Mouse (Mus musculus) mouse trophoblast stem cell (cell line): ENCODE results near the gene Dnah8.

Experiments used
- in situ Hi-C, 2 experiments: fragments of 300-500 bp; cut with MseI, MboI; formaldehyde crosslinking; loops; 2 replicates in 1 of 2; 3 replicates in 1 of 2; pipeline ENCODE4 v1.15.1; 2025

Dnah8 gene

GRCm38 (mm10) chr17:30809926-30810660 is 185.9 kb downstream of the Dnah8 start:
- in situ Hi-C loops, result no loop called here

- in situ Hi-C loops, result no loop called here
These were observed 194.4 kb downstream of the Dnah8 start for GRCm38 (mm10) chr17:30818543-30818942.

GRCm38 (mm10) chr17:30819134-30819533 is 195.0 kb downstream of the Dnah8 start:
- in situ Hi-C loops, result no loop called here

- in situ Hi-C loops, result no loop called here
These were observed 197.0 kb downstream of the Dnah8 start for GRCm38 (mm10) chr17:30821115-30821514.

GRCm38 (mm10) chr17:30824473-30824872 is 200.3 kb downstream of the Dnah8 start:
- in situ Hi-C loops, result no loop called here

- in situ Hi-C loops, result no loop called here
These were observed 201.7 kb downstream of the Dnah8 start for GRCm38 (mm10) chr17:30825731-30826304.

GRCm38 (mm10) chr17:30831170-30831569 is 207.0 kb downstream of the Dnah8 start:
- in situ Hi-C loops, result no loop called here

- in situ Hi-C loops, result no loop called here
These were observed 211.3 kb downstream of the Dnah8 start for GRCm38 (mm10) chr17:30835419-30835818.

GRCm38 (mm10) chr17:30837031-30837430 is 212.9 kb downstream of the Dnah8 start:
- in situ Hi-C loops, result no loop called here

- in situ Hi-C loops, result loop anchor here in 1 of 2 experiments (10.0 kb wide), 1 partner anchor 115 kb away; the partner anchor contains the start of gene Umodl1
These were observed 215.9 kb downstream of the Dnah8 start for GRCm38 (mm10) chr17:30840046-30840445.

- in situ Hi-C loops, result loop anchor here in 1 of 2 experiments (10.0 kb wide), 1 partner anchor 112 kb away; the partner anchor contains the start of gene Umodl1
These were observed 218.2 kb downstream of the Dnah8 start for GRCm38 (mm10) chr17:30842312-30842711.

- in situ Hi-C loops, result loop anchor here in 1 of 2 experiments (10.0 kb wide), 1 partner anchor 110 kb away; the partner anchor contains the start of gene Umodl1
These were observed 220.2 kb downstream of the Dnah8 start for GRCm38 (mm10) chr17:30844321-30844791.

GRCm38 (mm10) chr17:30847498-30847897 is 223.3 kb downstream of the Dnah8 start:
- in situ Hi-C loops, result loop anchor here in 1 of 2 experiments (10.0 kb wide), 1 partner anchor 107 kb away; the partner anchor contains the start of gene Umodl1

GRCm38 (mm10) chr17:30848086-30848485 is 223.9 kb downstream of the Dnah8 start:
- in situ Hi-C loops, result loop anchor here in 1 of 2 experiments (10.0 kb wide), 1 partner anchor 107 kb away; the partner anchor contains the start of gene Umodl1

GRCm38 (mm10) chr17:30848804-30849203 is 224.7 kb downstream of the Dnah8 start:
- in situ Hi-C loops, result loop anchor here in 1 of 2 experiments (10.0 kb wide), 1 partner anchor 106 kb away; the partner anchor contains the start of gene Umodl1

- in situ Hi-C loops, result loop anchor here in 1 of 2 experiments (10.0 kb wide), 1 partner anchor 105 kb away; the partner anchor contains the start of gene Umodl1
These were observed 225.7 kb downstream of the Dnah8 start for GRCm38 (mm10) chr17:30849813-30850212.

- in situ Hi-C loops, result no loop called here
These were observed 228.2 kb downstream of the Dnah8 start for GRCm38 (mm10) chr17:30852345-30852744.

- in situ Hi-C loops, result no loop called here
These were observed 233.2 kb downstream of the Dnah8 start for GRCm38 (mm10) chr17:30857347-30857746.

- in situ Hi-C loops, result no loop called here
These were observed 234.6 kb downstream of the Dnah8 start for GRCm38 (mm10) chr17:30858586-30859259.

- in situ Hi-C loops, result no loop called here
These were observed 235.9 kb downstream of the Dnah8 start for GRCm38 (mm10) chr17:30859989-30860585.

- in situ Hi-C loops, result no loop called here
These were observed 236.5 kb downstream of the Dnah8 start for GRCm38 (mm10) chr17:30860606-30861005.
